Mouse (Mus musculus) brain, embryonic 14.5 days (tissue): ENCODE results near the gene Vgf. TPM values are rescaled to one million over a fixed set of nuclear protein-coding genes. Genes with fewer than 3 reads are reported as not detected.
A peak's percentile ranks its signal among the peaks of the same experiment; 100 is the strongest.

Experiments
- DNase-seq: peaks from one replicate; pipeline ENCODE4 v3.0.0-alpha.2; 2011; ENCODE audit warnings: low read depth
- CTCF ChIP-seq: fragments of 200-500 bp; IDR thresholded peaks from 2 replicates; pipeline ENCODE4 v1.5.1; 2012; ENCODE audit warnings: inconsistent platforms, mild to moderate bottlenecking, moderate library complexity, borderline replicate concordance; ENCODE audit not compliant: insufficient read depth, insufficient read length; ENCODE audit errors: extremely low read depth
- POLR2A ChIP-seq: fragments of 200-500 bp; IDR thresholded peaks from 2 replicates; pipeline ENCODE4 v1.6.1; 2012; ENCODE audit warnings: mild to moderate bottlenecking, inconsistent platforms, borderline replicate concordance; ENCODE audit not compliant: poor library complexity, insufficient read depth, insufficient read length, severe bottlenecking; ENCODE audit errors: extremely low read depth
- polyA plus RNA-seq: library from polyadenylated mRNA; depleted of rRNA; stranded (reverse); fragments of >200 nt; gene quantifications from 2 replicates; pipeline ENCODE4 v1.2.3, GENCODE M21; 2012; rRNA removed

Vgf gene
- 6.7 and 9.3 TPM in 2 replicates for polyA plus RNA-seq

GRCm38 (mm10) chr5:137026092-137026491, at the start of gene Vgf:
Vgf (plus strand) TSS chr5:137026392.
- no peak for DNase-seq
- TF ChIP-seq POLR2A = no peak
- TF ChIP-seq CTCF = no peak

- no peak for TF ChIP-seq CTCF
- TF ChIP-seq POLR2A = no peak
Measured at GRCm38 (mm10) chr5:136977769-136978168, 48.4 kb upstream of the Vgf start.

GRCm38 (mm10) chr5:136979762-136980161, 46.4 kb upstream of the Vgf start:
- TF ChIP-seq CTCF = no peak
- no peak for TF ChIP-seq POLR2A
- no peak for DNase-seq

More at GRCm38 (mm10) chr5:136977769-136978168, 48.4 kb upstream of the Vgf start:
- no peak for DNase-seq

- no peak for DNase-seq
Measured at GRCm38 (mm10) chr5:136980974-136981373, 45.2 kb upstream of the Vgf start.

GRCm38 (mm10) chr5:136982338-136982930, 43.8 kb upstream of the Vgf start:
- peak; percentile 36 for DNase-seq
- TF ChIP-seq CTCF = peak; percentile 64
- no peak for TF ChIP-seq POLR2A

More at GRCm38 (mm10) chr5:136980974-136981373, 45.2 kb upstream of the Vgf start:
- TF ChIP-seq CTCF (no peak), POLR2A (no peak)

GRCm38 (mm10) chr5:136984828-136985227, 41.4 kb upstream of the Vgf start:
- TF ChIP-seq CTCF = no peak
- TF ChIP-seq POLR2A = no peak
- no peak for DNase-seq

GRCm38 (mm10) chr5:136986695-136987137, 39.5 kb upstream of the Vgf start, which contains the start of gene Plod3:
Plod3 (plus strand) TSS chr5:136987019.
- TF ChIP-seq CTCF (no peak), POLR2A (peak; percentile 53; the same call in 1 of the 2 replicates)
- peak; percentile 100 for DNase-seq

- DNase-seq = peak; percentile 77
- TF ChIP-seq POLR2A = peak; percentile 50; the same call in 1 of the 2 replicates
- no peak for TF ChIP-seq CTCF
Measured at GRCm38 (mm10) chr5:136987138-136987933, 38.9 kb upstream of the Vgf start.

GRCm38 (mm10) chr5:136987934-136988271, 38.3 kb upstream of the Vgf start, which contains the start of gene Znhit1:
Znhit1 (minus strand) TSS chr5:136988021.
- TF ChIP-seq CTCF (no peak), POLR2A (no peak)
- DNase-seq = peak; percentile 52

- no peak for TF ChIP-seq CTCF
- TF ChIP-seq POLR2A = no peak
- peak; percentile 49 for DNase-seq
Measured at GRCm38 (mm10) chr5:136988420-136988819, 37.8 kb upstream of the Vgf start.

GRCm38 (mm10) chr5:136989801-136990200, 36.4 kb upstream of the Vgf start:
- DNase-seq = no peak

GRCm38 (mm10) chr5:136999449-136999848, 26.7 kb upstream of the Vgf start:
- DNase-seq = no peak
- TF ChIP-seq CTCF = no peak

More at GRCm38 (mm10) chr5:136989801-136990200, 36.4 kb upstream of the Vgf start:
- TF ChIP-seq POLR2A (no peak), CTCF (no peak)

- DNase-seq = no peak
- TF ChIP-seq POLR2A = no peak
- no peak for TF ChIP-seq CTCF
Measured at GRCm38 (mm10) chr5:137000612-137001011, 25.6 kb upstream of the Vgf start.
